Mouse (Mus musculus) erythroblast, embryonic 14.5 days (primary cell): ENCODE measurements around the gene Gsdma2.

Source experiments
- GATA1 ChIP-seq: IDR thresholded peaks from 2 replicates; pipeline ENCODE4 v1.6.1; 2012; ENCODE audit warnings: low read length, inconsistent platforms, mixed read lengths
- TAL1 ChIP-seq: IDR thresholded peaks from 3 replicates; pipeline ENCODE4 v1.6.1; 2012; ENCODE audit warnings: low read length, inconsistent platforms, mixed read lengths

DNA sequence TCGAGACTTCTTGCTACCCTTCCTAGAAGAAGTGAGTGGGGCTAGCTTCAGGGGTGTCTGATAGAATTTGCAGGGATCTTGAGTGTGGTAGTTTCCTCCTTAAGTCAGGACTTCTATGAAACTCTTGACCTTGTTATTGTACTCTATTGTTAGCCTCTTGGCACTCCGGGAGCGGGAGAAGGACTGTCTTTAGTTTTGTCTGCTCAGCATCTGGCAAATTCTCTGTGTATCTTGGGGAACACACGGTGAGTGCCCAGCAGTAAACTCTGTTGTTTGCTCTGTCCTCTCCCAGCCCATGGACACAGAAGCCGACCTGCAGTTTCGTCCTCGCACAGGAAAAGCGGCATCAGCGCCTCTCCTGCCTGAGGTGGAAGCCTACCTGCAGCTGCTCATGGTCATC, 39.1 kb downstream of the Gsdma2 start:
- TF ChIP-seq TAL1, result no peak
- TF ChIP-seq GATA1, result no peak
